Mouse (Mus musculus): ENCODE measurements around the gene A26c2. TPM values are rescaled to one million over a fixed set of nuclear protein-coding genes. Genes with fewer than 3 reads are reported as not detected.

A26c2 gene
- polyA plus RNA-seq (2015; fragmentation: Nextera tagmentation; extraction: Ambion mirVana) = not detected in 2 replicates

DNA sequence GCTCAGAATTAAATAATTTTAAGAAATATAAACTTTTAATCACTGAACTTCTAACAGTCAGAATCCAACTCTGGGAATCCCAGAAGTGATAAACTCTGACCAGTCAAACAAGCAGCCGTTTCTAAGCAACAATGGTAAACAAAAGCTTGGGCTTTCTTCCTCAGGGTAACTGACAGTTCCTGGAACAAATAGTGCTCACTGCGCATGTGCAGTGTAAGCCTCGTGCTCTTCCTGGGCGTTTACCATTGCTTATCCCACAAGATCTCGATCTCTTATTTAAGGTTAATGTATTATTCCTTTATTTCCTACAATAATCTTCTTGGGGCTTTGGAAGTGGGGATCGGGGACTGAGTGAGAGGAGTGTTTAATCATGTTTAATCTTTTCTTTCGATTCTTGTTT, at the start of gene A26c2:
Gene A26c2, minus strand, starts transcription at position 101 of the 400 bp plus-strand sequence.
- Histone ChIP-seq H3K4me3 (replicated peaks; ENCODE audit: low read depth, low read length) (no peak within 1 kb of the TSS), H3K4me2 (ENCODE audit: low read length) (no peak within 1 kb of the TSS), H3K4me1 (replicated peaks; ENCODE audit: insufficient read depth, low read length) (no peaks in the 10 kb centered on the region), H3K9ac (ENCODE audit: low read depth, low read length) (no peak within 1 kb of the TSS), H3K27ac (no peak within 1 kb of the TSS), H3K36me3 (ENCODE audit: insufficient read depth, low read length) (no peaks in the 10 kb centered on the region), H3K27me3 (ENCODE audit: insufficient read depth, low read length) (no peaks in the 10 kb centered on the region), H3K9me3 (replicated peaks; ENCODE audit: low read length) (no peaks in the 10 kb centered on the region)
- DNase-seq (ENCODE audit: low spot score) = no peak
- WGBS = 76% methylated on average over 7 of the region's 7 CpGs
- no peak for ATAC-seq (replicated peaks; ENCODE audit: low FRiP score, low read depth)
- no peak for TF ChIP-seq CTCF (IDR thresholded peaks at IDR 0.05; ENCODE audit: low read depth)

- Histone ChIP-seq H3K27me3 (ENCODE audit: insufficient read depth, low read length) (no peaks in the 10 kb centered on the region), H3K9ac (ENCODE audit: low read depth, low read length) (no peak overlapping the region), H3K9me3 (replicated peaks; ENCODE audit: low read length) (no peaks in the 10 kb centered on the region), H3K27ac (no peak overlapping the region), H3K4me1 (replicated peaks; ENCODE audit: insufficient read depth, low read length) (no peaks in the 10 kb centered on the region), H3K36me3 (ENCODE audit: insufficient read depth, low read length) (no peaks in the 10 kb centered on the region), H3K4me3 (replicated peaks; ENCODE audit: low read depth, low read length) (no peak overlapping the region), H3K4me2 (ENCODE audit: low read length) (no peak overlapping the region)
- TF ChIP-seq CTCF (IDR thresholded peaks at IDR 0.05; ENCODE audit: low read depth) = no peak
- DNase-seq (ENCODE audit: low spot score) (no peak), ATAC-seq (replicated peaks; ENCODE audit: low FRiP score, low read depth) (no peak)
Observed at GRCm38 (mm10) chr7:62851471-62851870, 28.0 kb upstream of the A26c2 start.

Measured in kidney, postnatal 0 days (tissue).